Mouse (Mus musculus) kidney, adult 10 weeks (tissue): ENCODE measurements around the gene Onecut3. TPM values are rescaled to one million over a fixed set of nuclear protein-coding genes. Genes with fewer than 3 reads are reported as not detected.

ENCODE experiments used
- polyA plus RNA-seq: library from polyadenylated mRNA; stranded (reverse); fragments of 350-450 nt; fragmentation: Illumina TruSeq; extraction: RNeasy Lipid Tissue Mini Kit (QIAGEN cat#74804); gene quantifications from one replicate; pipeline ENCODE4 v1.2.3, GENCODE M21; 2014; ENCODE audit warnings: low read depth, low replicate concordance

Gene Onecut3
- polyA plus RNA-seq = not detected

DNA sequence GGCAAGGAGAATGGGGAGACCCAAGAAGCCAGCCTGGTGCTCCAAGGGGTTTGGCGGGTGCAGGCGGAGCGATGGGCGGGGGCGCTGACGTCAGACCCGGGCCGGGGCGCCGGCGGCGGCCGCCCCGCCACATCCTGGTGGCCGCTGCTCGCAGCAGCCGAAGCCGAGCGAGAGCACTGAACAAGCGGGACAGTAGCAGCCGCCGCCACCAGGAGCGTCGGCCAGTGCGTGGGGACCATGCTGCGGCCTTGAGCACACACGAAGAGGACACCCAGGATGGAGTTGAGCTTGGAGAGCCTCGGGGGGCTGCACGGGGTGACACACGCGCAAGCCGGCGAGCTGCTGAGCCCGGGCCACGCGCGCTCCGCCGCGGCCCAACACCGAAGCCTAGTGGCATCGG lies at the start of gene Onecut3:
Gene Onecut3, plus strand, starts transcription at position 104 of the 400 bp plus-strand sequence.

DNA sequence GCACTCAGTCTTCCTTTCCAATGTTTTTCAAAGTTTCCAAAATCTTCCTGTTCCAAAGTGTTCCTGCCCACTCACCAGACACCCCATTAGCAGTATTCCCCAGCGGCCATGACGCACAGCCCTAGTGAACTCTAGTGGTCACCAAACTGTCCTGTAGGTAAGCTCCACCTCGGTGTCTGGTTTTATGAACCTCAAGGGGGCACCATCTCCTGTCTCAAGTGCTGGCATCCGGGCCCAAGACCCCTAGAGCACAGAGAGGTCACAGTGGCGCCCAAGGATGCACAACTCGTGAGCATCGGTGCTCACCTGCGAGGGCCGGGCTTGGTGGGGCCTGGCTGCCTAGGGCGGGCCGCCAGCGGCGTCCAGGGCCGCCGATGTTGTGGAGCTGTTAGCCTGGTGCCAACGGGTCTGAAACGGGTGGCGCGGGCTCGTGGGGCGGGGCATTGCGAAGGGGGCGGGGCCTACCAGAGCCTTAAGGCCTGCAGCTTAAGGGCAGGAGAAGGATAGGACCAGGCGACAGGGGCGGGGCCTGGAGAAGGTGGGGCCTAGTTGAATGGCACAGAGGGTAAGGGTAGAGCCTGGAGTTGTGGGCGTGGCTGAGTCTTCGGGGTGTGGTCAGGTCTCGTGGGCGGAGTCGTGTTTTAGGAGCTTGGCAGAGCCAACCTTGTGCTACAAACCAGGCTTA lies 44.2 kb downstream of the Onecut3 start, which contains the start of gene Atp8b3:
Gene Atp8b3, minus strand, starts transcription at position 415 of the 685 bp plus-strand sequence.

DNA sequence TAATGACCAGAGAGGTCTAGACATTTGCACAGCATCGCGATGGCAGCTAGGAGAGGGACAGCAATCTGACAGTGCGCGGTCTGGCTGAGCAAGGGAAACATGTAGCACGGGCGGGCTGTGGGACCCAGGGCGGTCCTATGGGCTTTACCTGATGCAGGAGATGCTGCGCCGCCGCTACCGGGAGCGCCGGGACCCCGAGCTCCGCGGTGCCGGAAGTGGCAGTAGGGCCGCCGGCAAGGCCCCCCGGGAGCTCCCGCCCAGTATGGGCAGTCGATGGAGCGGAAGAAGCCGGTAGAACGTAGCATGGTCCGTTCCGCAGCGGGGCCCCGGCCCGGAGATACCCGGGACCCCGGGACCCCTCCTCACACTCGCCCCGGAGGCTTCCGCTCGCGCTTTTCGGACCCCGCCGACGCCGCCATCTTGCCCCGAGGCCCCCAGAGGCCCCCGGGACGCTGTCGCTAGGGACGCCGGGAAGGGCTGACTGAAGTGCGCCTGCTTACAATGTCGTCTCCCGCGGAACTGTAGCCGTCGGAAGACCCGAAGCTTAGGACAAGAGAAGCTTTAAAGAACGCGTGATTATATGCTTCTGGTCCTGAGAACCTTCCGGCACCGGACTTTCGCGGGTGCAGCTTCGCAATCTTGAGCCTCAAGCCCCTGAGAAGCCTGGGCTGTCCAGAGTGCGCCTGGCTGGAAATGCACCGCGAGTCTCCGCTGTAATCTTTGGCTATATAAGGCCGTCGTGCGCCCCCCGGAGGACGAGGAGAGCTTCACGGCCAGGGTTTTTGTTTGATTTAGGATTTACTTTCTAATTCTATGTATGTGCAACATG lies 66.7 kb downstream of the Onecut3 start, which contains the start of gene Rexo1:
Gene Rexo1, minus strand, starts transcription at position 445 of the 829 bp plus-strand sequence.

Other genes starting within 250 kb of the Onecut3 start
- 4.1 TPM for gene Ndufs7, start 245.7 kb upstream of the Onecut3 start, polyA plus RNA-seq
- 1.3 TPM for gene Gamt, start 233.8 kb upstream of the Onecut3 start, polyA plus RNA-seq
- 13.7 TPM for gene Dazap1, start 233.3 kb upstream of the Onecut3 start, polyA plus RNA-seq
- gene Rps15, start 202.4 kb upstream of the Onecut3 start, polyA plus RNA-seq = not detected
- not detected for gene Apc2, start 198.9 kb upstream of the Onecut3 start, polyA plus RNA-seq
- gene 2310011J03Rik, start 174.3 kb upstream of the Onecut3 start, polyA plus RNA-seq = 0.73 TPM
- gene Pcsk4, start 165.3 kb upstream of the Onecut3 start, polyA plus RNA-seq = not detected
- 1.3 TPM for gene Reep6, start 164.9 kb upstream of the Onecut3 start, polyA plus RNA-seq
- gene Adamtsl5, start 146.4 kb upstream of the Onecut3 start, polyA plus RNA-seq = 0.12 TPM
- gene Plk5, start 138.4 kb upstream of the Onecut3 start, polyA plus RNA-seq = not detected
- 2.8 TPM for gene Mex3d, start 107.2 kb upstream of the Onecut3 start, polyA plus RNA-seq
- gene Mbd3, start 95.3 kb upstream of the Onecut3 start, polyA plus RNA-seq = not detected
- gene Uqcr11, start 88.0 kb upstream of the Onecut3 start, polyA plus RNA-seq = not detected
- 1.3 TPM for gene Tcf3, start 61.2 kb upstream of the Onecut3 start, polyA plus RNA-seq
- not detected for gene Atp8b3, start 44.3 kb downstream of the Onecut3 start, polyA plus RNA-seq
- 0.16 TPM for gene Rexo1, start 66.7 kb downstream of the Onecut3 start, polyA plus RNA-seq
- gene Klf16, start 82.5 kb downstream of the Onecut3 start, polyA plus RNA-seq = 1.5 TPM
- 0.53 TPM for gene Abhd17a, start 95.5 kb downstream of the Onecut3 start, polyA plus RNA-seq
- 0.44 TPM for gene Scamp4, start 108.0 kb downstream of the Onecut3 start, polyA plus RNA-seq
- not detected for gene Adat3, start 108.0 kb downstream of the Onecut3 start, polyA plus RNA-seq
- gene Gm49322, start 111.2 kb downstream of the Onecut3 start, polyA plus RNA-seq = not detected
- 0.53 TPM for gene Csnk1g2, start 128.0 kb downstream of the Onecut3 start, polyA plus RNA-seq
- gene Btbd2, start 162.2 kb downstream of the Onecut3 start, polyA plus RNA-seq = 0.36 TPM
- gene Mknk2, start 183.3 kb downstream of the Onecut3 start, polyA plus RNA-seq = 1.8 TPM
- gene Mob3a, start 207.1 kb downstream of the Onecut3 start, polyA plus RNA-seq = 1.1 TPM
- gene Izumo4, start 207.3 kb downstream of the Onecut3 start, polyA plus RNA-seq = 0.89 TPM
- 7.2 TPM for gene Ap3d1, start 247.4 kb downstream of the Onecut3 start, polyA plus RNA-seq